ENCODE assay signal across 9 mouse cellular contexts in genomic region chr10:128440407-128440806, GRCm38 (mm10). TPM values are rescaled to one million over a fixed set of nuclear protein-coding genes. Genes with fewer than 3 reads are reported as not detected.
DNase-seq lines count a peak whose midpoint lies in the region; TF ChIP-seq lines count a peak whose summit lies in the region.
"Had no signal": no experiment of that assay in that cellular context is flagged by ENCODE, and none has a peak within 500 bp of the region (broad histone marks: within the 10 kb centered on the region; RNA-seq: fewer than 3 reads in every experiment).

No protein-coding gene starts in this region.

- 28% methylated on average over 10 of the region's 10 CpGs for WGBS in cerebellum, adult 2 months
- WGBS in thymus, adult 2 months = 77% methylated on average over 10 of the region's 10 CpGs

- no peak for TF ChIP-seq POLR2A in cerebellum, adult 2 months (IDR thresholded peaks at IDR 0.05; ENCODE audit: borderline replicate concordance, insufficient read depth, low read length)
- no peak for TF ChIP-seq POLR2A in thymus, adult 2 months (IDR thresholded peaks at IDR 0.05; ENCODE audit: control insufficient read depth, extremely low read depth, insufficient read depth, low read length, poor library complexity)

- H3K36me3 ChIP-seq in thymus, adult 2 months (ENCODE audit: control insufficient read depth, insufficient read depth, low read length) = peaks cover 11% of the 10 kb centered on the region

- peak; percentile 71; the same call in 1 of the 2 replicates for TF ChIP-seq CTCF in cerebellum, adult 2 months (IDR thresholded peaks at IDR 0.05; ENCODE audit: borderline replicate concordance, insufficient read depth, low read depth, low read length)
- no peak for TF ChIP-seq CTCF in thymus, adult 2 months (IDR thresholded peaks at IDR 0.05; ENCODE audit: borderline replicate concordance, control insufficient read depth, extremely low read depth, insufficient read depth, low read length, poor library complexity)

- no peaks in the 10 kb centered on the region for H3K27me3 ChIP-seq in cerebellum, adult 2 months (ENCODE audit: control insufficient read depth, insufficient read depth, low read length)
- H3K27me3 ChIP-seq in thymus, adult 2 months (ENCODE audit: control insufficient read depth, insufficient read depth, low read length) = no peaks in the 10 kb centered on the region
- H3K27me3 ChIP-seq: limb, embryonic 15.5 days had no signal

- no peak overlapping the region for H3K4me3 ChIP-seq in cerebellum, adult 2 months (replicated peaks; ENCODE audit: insufficient read depth, low read depth, low read length)
- no peak overlapping the region for H3K4me3 ChIP-seq in thymus, adult 2 months (ENCODE audit: control insufficient read depth, insufficient read depth, low read length)
- H3K4me3 ChIP-seq: limb, embryonic 15.5 days had no signal

- intact Hi-C loops in gastrocnemius, postnatal 36 days (cut with DNase I) = no loop called here

- DNase-seq in cerebellum, adult 2 months = peak; percentile 54 to 62
- DNase-seq in cerebellum, adult 8-10 months = no peak
- DNase-seq in thymus, adult 2 months = peak; percentile 37
- no peak for DNase-seq in thymus, adult 18-20 months
- peak; percentile 58 for DNase-seq in kidney, postnatal 10 days
- DNase-seq in ovary, adult 18-20 months (ENCODE audit: low spot score) = no peak
- DNase-seq in gastrocnemius, postnatal 36 days = no peak
- DNase-seq in c-Kit-positive CD71-positive TER-119-positive erythroid progenitor cells, embryonic 14.5 days (ENCODE audit: low spot score) = no peak

- peaks cover 42% of the 10 kb centered on the region for H3K4me1 ChIP-seq in cerebellum, adult 2 months (ENCODE audit: control insufficient read depth, insufficient read depth, low read length)
- H3K4me1 ChIP-seq in thymus, adult 2 months (replicated peaks; ENCODE audit: control insufficient read depth, insufficient read depth, low read length) = peaks cover 18% of the 10 kb centered on the region
- H3K4me1 ChIP-seq: limb, embryonic 15.5 days had no signal

- H3K27ac ChIP-seq in cerebellum, adult 2 months (ENCODE audit: insufficient read depth, low read length) = no peak overlapping the region
- H3K27ac ChIP-seq in thymus, adult 2 months (ENCODE audit: control insufficient read depth, insufficient read depth, low read length) = no peak overlapping the region
- H3K27ac ChIP-seq: limb, embryonic 15.5 days had no signal

RNA-seq across cellular contexts. Expression of gene Smarcc2, which starts 18.6 kb away (rescaled TPM):
- 239 and 260 TPM in 2 replicates for polyA plus RNA-seq in cerebellum, adult 2 months (2012; rRNA removed)
- polyA plus RNA-seq in thymus, adult 2 months (2012; rRNA removed) = 176 and 211 TPM in 2 replicates
- total RNA-seq in gastrocnemius, postnatal 36 days (2021) = 10 to 100 TPM; 39.2 to 46.4 TPM

RNA-seq across cellular contexts. Expression of gene Rnf41, which starts 28.9 kb away (rescaled TPM):
- 88.0 and 90.5 TPM in 2 replicates for polyA plus RNA-seq in cerebellum, adult 2 months (2012; rRNA removed)
- polyA plus RNA-seq in thymus, adult 2 months (2012; rRNA removed) = 37.8 and 40.4 TPM in 2 replicates
- 10 to 100 TPM; 10.4 to 10.5 TPM for total RNA-seq in gastrocnemius, postnatal 36 days (2021)

RNA-seq across cellular contexts. Expression of gene Nabp2, which starts 29.1 kb away (rescaled TPM):
- polyA plus RNA-seq in cerebellum, adult 2 months (2012; rRNA removed) = 78.9 and 83.6 TPM in 2 replicates
- 18.0 and 20.8 TPM in 2 replicates for polyA plus RNA-seq in thymus, adult 2 months (2012; rRNA removed)
- total RNA-seq in gastrocnemius, postnatal 36 days (2021) = 10 to 100 TPM; 48.1 to 50.4 TPM

RNA-seq across cellular contexts. Expression of gene Slc39a5, which starts 39.4 kb away (rescaled TPM):
- polyA plus RNA-seq in cerebellum, adult 2 months (2012; rRNA removed) = 0.13 TPM in 1 of 2 replicates, not detected in the other
- 0.53 and 0.65 TPM in 2 replicates for polyA plus RNA-seq in thymus, adult 2 months (2012; rRNA removed)
- total RNA-seq in gastrocnemius, postnatal 36 days (2021) = not detected

RNA-seq across cellular contexts. Expression of gene Myl6, which starts 53.5 kb away (rescaled TPM):
- polyA plus RNA-seq in cerebellum, adult 2 months (2012; rRNA removed) = 1,381 and 1,434 TPM in 2 replicates
- 445 and 566 TPM in 2 replicates for polyA plus RNA-seq in thymus, adult 2 months (2012; rRNA removed)
- 100 to 1,000 TPM; 155 to 171 TPM for total RNA-seq in gastrocnemius, postnatal 36 days (2021)

Comparison
In these comparisons a context has a peak if more than half of its experiments do, and no peak if none do; other contexts are left out.
1. DNase-seq: peak in cerebellum, adult 2 months (2 of 2), thymus, adult 2 months (single experiment) and kidney, postnatal 10 days (single experiment); none in cerebellum, adult 8-10 months (single experiment), thymus, adult 18-20 months (0 of 2), ovary, adult 18-20 months (single experiment), gastrocnemius, postnatal 36 days (0 of 2) and c-Kit-positive CD71-positive TER-119-positive erythroid progenitor cells, embryonic 14.5 days (single experiment).